Mouse (Mus musculus) embryonic facial prominence, embryonic 14.5 days (tissue): ENCODE results near the gene Surf2. TPM values are rescaled to one million over a fixed set of nuclear protein-coding genes. Genes with fewer than 3 reads are reported as not detected.
A peak's percentile ranks its signal among the peaks of the same experiment; 100 is the strongest.

Experiments
- ATAC-seq: fragments of 200-750 bp; cut with Nextera tagmentation; 2 replicates; pipeline ENCODE4 v1.8.0; 2017; ENCODE audit warnings: low read depth, moderate number of reproducible peaks, moderate TSS enrichment
- DNase-seq: peaks from one replicate; pipeline ENCODE4 v3.0.0-alpha.2; 2015; ENCODE audit warnings: low spot score
- H3K27ac ChIP-seq: fragments of 300-500 bp; sonication (generic); replicated peaks from 2 replicates; pipeline ENCODE4 v1.5.1; 2014; ENCODE audit warnings: low read depth, mild to moderate bottlenecking, low read length, moderate library complexity
- H3K27me3 ChIP-seq: fragments of 300-500 bp; sonication (generic); replicated peaks from 2 replicates; pipeline ENCODE4 v1.6.1; 2014; ENCODE audit warnings: low read length; ENCODE audit not compliant: control insufficient read depth, insufficient read depth
- H3K36me3 ChIP-seq: fragments of 300-500 bp; sonication (generic); 2 replicates; pipeline ENCODE4 v1.6.1; 2014; ENCODE audit warnings: low read length, mixed read lengths; ENCODE audit not compliant: control insufficient read depth, insufficient read depth
- H3K4me1 ChIP-seq: fragments of 300-500 bp; sonication (generic); 2 replicates; pipeline ENCODE4 v1.6.1; 2014; ENCODE audit warnings: antibody characterized with exemption, low read length; ENCODE audit not compliant: control insufficient read depth, insufficient read depth
- H3K4me2 ChIP-seq: fragments of 300-500 bp; sonication (generic); 2 replicates; pipeline ENCODE4 v1.6.1; 2014; ENCODE audit warnings: low read depth, mild to moderate bottlenecking, low read length, moderate library complexity, mixed read lengths
- H3K4me3 ChIP-seq: fragments of 300-500 bp; sonication (generic); 2 replicates; pipeline ENCODE4 v1.5.1; 2014; ENCODE audit warnings: low read depth, mild to moderate bottlenecking, low read length
- H3K9ac ChIP-seq: fragments of 300-500 bp; sonication (generic); 2 replicates; pipeline ENCODE4 v1.6.1; 2014; ENCODE audit warnings: low read depth, mild to moderate bottlenecking, low read length, moderate library complexity, mixed read lengths
- H3K9me3 ChIP-seq: fragments of 300-500 bp; sonication (generic); 2 replicates; pipeline ENCODE4 v1.6.1; 2016; ENCODE audit warnings: low read length; ENCODE audit not compliant: control insufficient read depth
- WGBS: fragments of 180-500 bp; shearing (Covaris S2); extraction: QIAGEN DNeasy Blood & Tissue Kit; methylation state at CpG from one replicate; pipeline ENCODE4 v1.1.7; 2014; 5-methylcytosine and 5-hydroxymethylcytosine counted together
- polyA plus RNA-seq: library from polyadenylated mRNA; unstranded; fragments of >200 nt; fragmentation: Nextera tagmentation; extraction: Ambion mirVana; gene quantifications from 2 replicates; pipeline ENCODE4 v1.2.1, GENCODE M21; 2014

Gene Surf2
- polyA plus RNA-seq, 1 experiment from 2014 or later: 31.2 TPM

- WGBS: 1% methylated on average over 35 of the region's 37 CpGs
- DNase-seq: peak; percentile 60
- Histone ChIP-seq H3K9me3 (no peaks in the 10 kb centered on the region), H3K4me3 (peak overlapping the region; percentile 85), H3K9ac (peak overlapping the region; percentile 98), H3K4me2 (peak overlapping the region; percentile 95), H3K27me3 (no peaks in the 10 kb centered on the region), H3K4me1 (peaks cover 22% of the 10 kb centered on the region), H3K27ac (peak overlapping the region; percentile 91), H3K36me3 (peaks cover 61% of the 10 kb centered on the region)
- peak; percentile 27; the same call in 1 of the 2 replicates for ATAC-seq
Observed at GRCm38 (mm10) chr2:26910994-26911765, 5.0 kb upstream of the Surf2 start.

DNA sequence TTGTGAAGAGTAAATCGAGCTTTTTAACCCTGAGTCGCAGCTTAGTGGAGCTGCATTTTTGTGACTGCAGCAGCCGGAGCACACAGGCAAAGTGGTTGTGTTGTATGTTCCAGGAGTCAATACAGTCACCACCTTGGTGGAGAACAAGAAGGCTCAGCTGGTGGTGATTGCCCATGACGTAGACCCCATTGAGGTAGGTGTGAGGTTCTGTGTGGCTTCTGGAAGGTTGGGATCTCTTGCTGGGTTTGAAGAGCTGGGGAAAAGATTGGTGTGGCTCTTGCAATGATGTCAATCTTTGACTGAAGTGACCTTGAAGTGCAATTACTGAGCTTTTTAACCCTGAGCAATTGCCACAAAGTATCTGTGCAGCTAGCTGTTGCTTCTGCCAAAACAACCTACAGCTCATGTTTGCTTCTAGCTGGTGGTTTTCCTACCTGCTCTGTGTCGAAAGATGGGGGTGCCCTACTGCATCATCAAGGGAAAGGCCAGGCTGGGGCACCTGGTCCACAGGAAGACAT, 3.9 kb upstream of the Surf2 start:
- DNase-seq: no peak
- H3K27me3 ChIP-seq: no peaks in the 10 kb centered on the region
- peak overlapping the region; percentile 85 for H3K4me3 ChIP-seq
- H3K4me2 ChIP-seq: peak overlapping the region; percentile 95
- peaks cover 50% of the 10 kb centered on the region for H3K36me3 ChIP-seq
- ATAC-seq: no peak
- peak overlapping the region; percentile 98 for H3K9ac ChIP-seq
- H3K4me1 ChIP-seq: peaks cover 27% of the 10 kb centered on the region
- WGBS: 74% methylated on average over 5 of the region's 5 CpGs
- no peak overlapping the region for H3K27ac ChIP-seq
- no peaks in the 10 kb centered on the region for H3K9me3 ChIP-seq

DNA sequence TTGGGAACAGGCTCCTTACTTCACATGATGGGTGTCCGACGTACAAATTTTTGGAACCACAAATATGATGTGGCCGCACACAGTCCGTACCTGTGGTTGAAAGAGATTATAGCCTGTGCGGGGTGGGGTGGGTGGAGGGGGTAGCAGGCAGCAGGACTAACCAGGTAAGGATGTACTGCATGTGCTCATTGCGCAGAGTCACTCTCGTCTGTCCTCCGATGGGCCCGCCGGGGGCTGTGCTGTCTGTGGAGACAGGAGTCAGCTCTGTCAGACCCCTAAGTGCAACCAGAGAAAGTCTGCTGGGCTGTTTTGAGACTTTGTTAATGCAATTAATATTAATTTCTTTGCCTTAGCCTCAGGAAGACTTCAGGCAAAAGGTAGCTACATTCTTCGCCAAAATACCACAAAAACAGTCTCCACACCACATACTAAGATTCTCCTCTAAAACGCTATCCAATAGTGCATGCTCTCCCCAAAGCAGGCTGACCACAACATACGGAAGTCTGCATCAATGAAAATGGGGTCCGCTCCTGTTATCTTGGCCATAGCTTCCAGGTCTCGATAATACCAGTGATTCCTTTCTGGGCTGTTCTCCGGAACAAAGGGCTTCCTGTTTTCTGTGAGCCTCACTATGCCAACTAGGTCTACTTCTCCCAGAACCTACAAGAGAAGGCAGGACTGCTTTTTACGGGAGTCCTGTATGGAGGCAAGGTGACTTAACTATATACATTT, 2.6 kb upstream of the Surf2 start:
- H3K4me1 ChIP-seq: peaks cover 30% of the 10 kb centered on the region

DNA sequence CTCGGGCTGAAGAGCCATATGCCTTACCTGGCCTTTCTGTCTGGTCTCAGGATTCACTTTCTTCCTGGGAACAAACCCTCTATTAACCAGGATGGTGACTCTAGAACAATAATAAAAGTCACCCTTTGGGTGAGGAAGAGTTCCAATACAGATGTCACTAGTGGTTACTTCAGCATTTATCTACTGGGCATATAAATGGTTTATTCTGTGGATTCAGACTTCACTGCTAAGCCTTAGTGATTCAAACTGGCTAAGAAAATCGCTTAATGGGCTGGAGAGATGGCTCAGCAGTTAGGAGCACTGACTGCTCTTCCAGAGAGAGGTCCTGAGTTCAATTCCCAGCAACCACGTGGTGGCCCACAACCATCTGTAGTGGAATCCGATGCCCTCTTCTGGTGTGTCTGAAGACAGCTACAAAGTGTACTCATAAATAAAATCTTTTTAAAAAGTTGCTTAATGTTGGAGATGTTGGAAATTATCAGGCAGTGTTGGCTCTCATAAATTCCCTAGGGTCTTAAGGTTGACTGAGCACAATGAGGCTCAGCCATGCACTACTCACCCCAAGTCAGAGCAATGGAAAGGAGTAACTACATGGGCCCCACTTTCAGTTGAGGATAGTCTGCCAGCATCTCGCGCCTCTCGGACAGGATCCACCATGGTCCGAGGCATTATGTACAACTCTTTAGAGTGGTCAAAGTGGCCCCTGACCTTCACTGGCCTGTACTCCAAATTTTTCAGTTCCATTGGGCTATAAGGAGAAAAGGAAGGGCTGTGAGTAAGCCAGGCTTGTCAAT, 1.8 kb upstream of the Surf2 start:
- Histone ChIP-seq H3K4me2 (peak overlapping the region; percentile 91; the same call in 1 of the 2 replicates), H3K36me3 (peaks cover 51% of the 10 kb centered on the region), H3K4me1 (peaks cover 22% of the 10 kb centered on the region), H3K27me3 (no peaks in the 10 kb centered on the region), H3K4me3 (peak overlapping the region; percentile 63; the same call in 1 of the 2 replicates), H3K9ac (no peak overlapping the region; the same call in 1 of the 2 replicates), H3K27ac (no peak overlapping the region), H3K9me3 (no peaks in the 10 kb centered on the region)
- ATAC-seq (no peak), DNase-seq (no peak)
- 61% methylated on average over 8 of the region's 8 CpGs for WGBS

More for the DNA sequence above, 2.6 kb upstream of the Surf2 start:
- Histone ChIP-seq H3K27ac (no peak overlapping the region), H3K9me3 (no peaks in the 10 kb centered on the region), H3K36me3 (peaks cover 44% of the 10 kb centered on the region), H3K4me2 (no peak overlapping the region), H3K9ac (no peak overlapping the region), H3K27me3 (no peaks in the 10 kb centered on the region), H3K4me3 (no peak overlapping the region)
- ATAC-seq (no peak), DNase-seq (no peak)
- 80% methylated on average over 17 of the region's 17 CpGs for WGBS

DNA sequence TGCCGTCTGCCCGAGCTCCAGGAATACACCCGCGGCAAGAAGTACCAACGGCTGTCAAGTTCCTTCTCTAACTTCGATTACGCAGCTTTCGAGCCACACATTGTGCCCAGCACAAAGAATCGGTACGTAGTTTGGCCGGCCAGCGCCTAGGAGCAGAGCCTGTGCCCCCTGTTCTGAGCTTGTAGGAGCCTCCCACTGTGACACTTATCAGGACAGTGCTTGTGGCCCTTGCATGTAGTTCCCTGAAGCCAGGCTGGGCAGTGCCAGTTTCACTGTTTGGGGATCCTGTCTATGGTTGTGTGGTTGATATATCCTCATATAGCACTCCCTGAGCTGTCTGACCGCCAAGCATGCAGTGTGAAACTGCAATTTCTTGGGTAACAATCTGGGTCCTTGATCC, 571 bp downstream of the Surf2 start:
- Histone ChIP-seq H3K9me3 (no peaks in the 10 kb centered on the region), H3K36me3 (peaks cover 68% of the 10 kb centered on the region)
- 2% methylated on average over 10 of the region's 13 CpGs for WGBS

GRCm38 (mm10) chr2:26919684-26920083, 3.5 kb downstream of the Surf2 start:
- Histone ChIP-seq H3K9me3 (no peaks in the 10 kb centered on the region), H3K27ac (no peak overlapping the region), H3K9ac (no peak overlapping the region), H3K27me3 (no peaks in the 10 kb centered on the region), H3K4me1 (peaks cover 17% of the 10 kb centered on the region), H3K4me3 (no peak overlapping the region), H3K36me3 (peaks cover 68% of the 10 kb centered on the region), H3K4me2 (no peak overlapping the region)
- WGBS: 85% methylated on average over 3 of the region's 3 CpGs
- DNase-seq (no peak), ATAC-seq (no peak)

More for the DNA sequence above, 571 bp downstream of the Surf2 start:
- DNase-seq: no peak
- no peak for ATAC-seq
- H3K9ac ChIP-seq: peak overlapping the region; percentile 79
- no peaks in the 10 kb centered on the region for H3K27me3 ChIP-seq
- peak overlapping the region; percentile 59 for H3K27ac ChIP-seq
- H3K4me2 ChIP-seq: peak overlapping the region; percentile 91
- peaks cover 22% of the 10 kb centered on the region for H3K4me1 ChIP-seq
- peak overlapping the region; percentile 63 for H3K4me3 ChIP-seq

GRCm38 (mm10) chr2:26920190-26920855, 4.2 kb downstream of the Surf2 start:
- Histone ChIP-seq H3K36me3 (peaks cover 73% of the 10 kb centered on the region), H3K9ac (no peak overlapping the region), H3K4me1 (peaks cover 15% of the 10 kb centered on the region), H3K4me3 (no peak overlapping the region), H3K4me2 (no peak overlapping the region), H3K27me3 (no peaks in the 10 kb centered on the region), H3K9me3 (no peaks in the 10 kb centered on the region), H3K27ac (no peak overlapping the region)
- WGBS: 88% methylated on average over 6 of the region's 6 CpGs
- ATAC-seq: no peak
- DNase-seq: no peak

DNA sequence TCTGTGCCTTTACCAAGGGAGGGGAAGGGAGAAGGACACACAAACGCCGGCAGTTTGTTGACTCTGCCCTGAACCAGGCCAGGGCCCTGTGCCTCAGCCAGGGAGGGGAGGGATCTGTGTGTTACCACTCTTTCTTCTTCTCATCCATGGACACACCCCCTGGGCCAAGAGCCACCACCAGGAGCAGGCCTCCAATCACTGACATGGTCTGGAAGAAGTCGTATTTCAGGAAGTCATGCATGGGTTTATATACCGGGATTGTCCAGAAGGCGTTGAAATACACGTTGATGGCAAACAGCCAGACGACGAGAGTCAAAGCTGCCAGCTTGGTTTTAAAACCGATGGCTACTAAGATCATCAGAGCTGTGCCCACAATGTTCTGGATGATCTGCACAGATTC, 5.6 kb downstream of the Surf2 start:
- DNase-seq (no peak), ATAC-seq (no peak)
- H3K4me2 ChIP-seq: no peak overlapping the region
- H3K9ac ChIP-seq: no peak overlapping the region
- peaks cover 10% of the 10 kb centered on the region for H3K4me1 ChIP-seq
- 80% methylated on average over 9 of the region's 9 CpGs for WGBS
- no peak overlapping the region for H3K4me3 ChIP-seq
- no peak overlapping the region for H3K27ac ChIP-seq
- peaks cover 88% of the 10 kb centered on the region for H3K36me3 ChIP-seq
- no peaks in the 10 kb centered on the region for H3K9me3 ChIP-seq
- no peaks in the 10 kb centered on the region for H3K27me3 ChIP-seq
